Mouse (Mus musculus): Measurements from ENCODE around the gene Snapc2.
"Not testable (repeated sequence)": the region's sequence is repeated elsewhere in the genome, so short reads cannot be mapped to it uniquely, and the experiment has no call there.

The Snapc2 gene

DNA sequence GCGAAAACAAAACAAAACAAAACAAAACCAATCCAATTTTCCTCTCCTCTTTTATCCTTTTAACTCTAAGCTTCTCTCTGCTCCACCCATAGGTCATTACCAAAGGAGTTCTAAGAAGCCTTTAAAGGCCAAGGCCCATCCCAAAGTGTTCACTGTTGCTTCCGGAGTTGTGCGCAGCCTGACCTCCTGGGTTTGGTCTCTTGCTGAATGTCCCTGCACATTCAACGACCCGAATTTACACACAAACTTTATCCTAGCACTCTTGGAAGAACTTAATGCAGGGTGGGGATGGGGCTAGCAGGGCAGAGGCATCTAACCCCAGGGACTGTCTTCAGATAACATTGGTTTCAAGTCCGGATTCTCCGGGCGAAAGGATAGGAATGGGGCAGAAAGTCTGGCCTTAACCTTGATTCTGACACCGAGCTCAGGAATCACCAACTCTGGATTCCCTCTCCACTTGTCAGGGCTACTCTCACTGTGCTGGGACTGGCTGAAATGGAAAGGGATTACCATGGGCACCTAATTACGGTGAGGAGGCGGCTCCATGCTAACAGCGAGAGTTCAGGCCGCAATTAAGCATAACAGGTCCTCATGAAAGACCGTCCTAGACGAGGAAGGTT lies 15.0 kb upstream of the Snapc2 start:
- DNase-seq (ENCODE audit: low spot score in 2 of 2) = no peak

- peak; percentile 96 to 99 for DNase-seq (ENCODE audit: low spot score in 2 of 2)
Observed at GRCm38 (mm10) chr8:4238434-4239192, 14.3 kb upstream of the Snapc2 start, which contains the start of the genes Map2k7 and Gm49320. TSS of gene Map2k7 (plus strand) at chr8:4238740. TSS of gene Gm49320 (plus strand) at chr8:4238865.

- no peak for DNase-seq (ENCODE audit: low spot score in 2 of 2)
Observed at GRCm38 (mm10) chr8:4239193-4239890, 13.5 kb upstream of the Snapc2 start.

DNA sequence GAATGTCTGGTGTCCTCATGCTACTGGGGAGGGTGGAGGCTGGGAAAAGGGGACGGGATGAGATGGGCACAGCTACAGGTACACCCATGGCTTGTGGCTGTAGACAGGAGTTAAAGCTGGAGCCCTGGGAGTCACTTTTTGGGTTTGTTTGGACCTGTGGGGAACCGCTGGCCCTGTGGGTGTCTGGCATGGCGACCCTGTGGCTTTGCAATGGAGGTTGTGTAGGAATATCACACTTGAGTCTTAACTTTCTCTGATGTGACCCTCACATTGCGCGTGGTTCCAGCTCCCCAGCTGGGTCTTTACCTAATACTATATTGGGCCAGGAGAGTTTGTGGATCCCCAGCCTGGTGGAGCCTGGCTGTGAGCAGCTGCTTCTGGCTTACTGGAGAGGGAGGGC lies 7.8 kb upstream of the Snapc2 start:
- no peak for DNase-seq (ENCODE audit: low spot score in 2 of 2)

DNA sequence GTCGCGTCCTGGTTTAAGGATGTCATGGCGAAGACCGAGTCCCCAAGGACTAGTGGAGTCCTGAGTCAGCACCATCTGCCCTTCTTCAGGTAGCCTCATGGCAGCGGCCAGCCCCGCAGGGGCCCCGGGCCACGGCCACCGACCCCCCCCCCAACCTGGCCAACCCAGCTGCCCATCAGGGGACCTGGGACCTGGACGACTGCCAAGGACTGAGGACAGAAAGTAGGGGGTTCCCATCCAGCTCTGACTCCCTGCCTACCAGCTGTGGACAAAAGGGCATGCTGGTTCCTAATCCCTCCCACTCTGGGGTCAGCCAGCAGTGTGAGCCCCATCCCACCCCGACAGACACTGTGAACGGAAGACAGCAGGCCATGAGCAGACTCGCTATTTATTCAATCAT lies 7.1 kb upstream of the Snapc2 start:
- no peak for DNase-seq (ENCODE audit: low spot score in 2 of 2)

DNA sequence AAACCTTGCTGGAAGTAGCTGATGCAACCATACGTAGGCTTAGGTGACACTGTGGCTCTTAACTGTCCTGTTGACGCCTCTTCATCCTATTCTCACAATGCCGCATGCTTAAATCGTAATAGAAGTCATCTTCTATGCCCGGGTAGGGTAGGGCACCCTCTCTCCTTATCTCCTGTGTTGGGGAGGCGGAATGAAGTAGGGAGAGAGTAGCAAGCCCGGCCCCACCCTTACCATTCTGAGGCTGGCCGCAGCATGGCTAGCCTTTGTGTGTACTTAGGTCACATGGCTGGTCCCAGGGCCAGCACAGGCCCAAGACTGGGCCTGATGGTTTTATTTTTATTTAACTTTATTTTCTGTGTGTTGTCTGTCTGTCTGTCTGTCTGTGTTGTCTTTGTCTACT lies 5.6 kb upstream of the Snapc2 start:
- DNase-seq (ENCODE audit: low spot score in 2 of 2) = no peak

- DNase-seq (ENCODE audit: low spot score in 2 of 2) = no peak
Observed at GRCm38 (mm10) chr8:4247951-4248540, 4.8 kb upstream of the Snapc2 start, which contains the start of gene Tgfbr3l. TSS of gene Tgfbr3l (plus strand) at chr8:4248214.

DNA sequence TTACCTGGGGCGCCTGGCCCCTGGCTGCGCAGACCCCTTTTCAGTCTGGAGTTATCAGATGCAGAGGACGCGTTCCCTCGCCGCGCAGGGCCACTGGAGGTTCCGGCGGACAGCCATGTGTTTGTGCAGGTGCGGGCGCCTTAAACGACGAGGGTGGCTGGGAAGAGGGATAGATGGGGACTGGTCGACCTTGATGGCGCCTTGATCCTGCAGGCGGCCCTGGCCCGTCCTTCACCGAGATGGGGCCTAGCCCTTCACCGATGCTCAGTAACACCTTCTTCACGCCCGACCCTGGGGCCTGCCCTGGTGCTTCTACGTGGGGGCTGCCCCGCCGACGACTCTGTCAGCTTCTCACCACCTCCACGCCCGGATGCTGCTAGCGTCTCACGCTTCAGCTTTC lies 3.7 kb upstream of the Snapc2 start:
- no peak for DNase-seq (ENCODE audit: low spot score in 2 of 2)

- peak; percentile 81 to 92 for DNase-seq (ENCODE audit: low spot score in 2 of 2)
Observed at GRCm38 (mm10) chr8:4250306-4250970, 2.4 kb upstream of the Snapc2 start.

DNA sequence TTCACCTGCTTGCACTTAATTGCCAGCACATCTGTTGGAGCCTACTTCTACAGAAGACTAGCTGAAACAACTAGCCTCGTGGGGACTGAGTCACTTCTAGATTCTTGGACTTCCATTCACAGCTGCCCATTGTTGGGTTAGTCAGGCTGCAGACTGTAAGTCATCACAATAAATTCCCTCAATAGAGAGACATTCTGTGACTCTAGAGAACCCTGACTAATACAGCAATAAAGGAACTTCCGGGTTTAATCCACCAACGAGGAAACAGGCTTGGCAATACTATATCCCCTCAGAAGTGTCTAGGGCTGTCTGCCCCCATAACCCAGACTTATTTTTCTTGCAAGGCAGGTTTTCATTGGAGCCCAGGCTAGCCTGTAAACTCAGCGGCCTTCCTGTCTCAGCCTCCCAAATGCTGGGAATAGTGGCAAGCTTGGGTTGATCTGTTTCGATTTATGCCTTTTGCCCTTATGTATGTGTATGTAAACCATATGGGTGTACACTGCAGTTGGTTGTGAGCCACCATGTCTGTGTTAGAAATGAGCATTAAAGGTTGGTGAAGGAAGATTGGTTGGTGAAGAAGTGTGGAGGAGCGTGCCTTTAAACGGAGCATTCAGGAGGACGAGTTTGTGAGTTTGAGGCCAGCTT lies 642 bp upstream of the Snapc2 start:
- no peak for DNase-seq (ENCODE audit: low spot score in 2 of 2)

DNA sequence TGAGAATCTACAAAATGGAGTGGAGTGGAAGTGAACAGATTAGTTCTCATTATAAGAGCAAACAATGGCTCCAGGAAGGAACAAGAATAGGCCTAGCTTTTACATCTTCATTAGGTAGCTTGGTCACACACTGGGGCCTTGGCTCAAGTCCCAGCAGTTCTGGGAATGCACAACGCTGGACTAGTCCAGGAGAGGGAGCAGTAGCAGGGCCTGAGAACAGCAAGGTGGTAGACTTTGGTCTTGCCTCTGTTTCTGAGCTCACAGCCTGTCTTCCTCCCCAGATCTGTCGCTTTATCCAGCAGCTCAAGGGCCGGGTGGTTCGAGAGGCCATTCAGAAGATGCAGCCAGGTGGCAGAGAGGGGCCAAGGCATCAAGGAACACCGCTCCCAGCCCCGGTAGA lies 1.1 kb downstream of the Snapc2 start:
- DNase-seq (ENCODE audit: low spot score in 2 of 2) = no peak

- DNase-seq (ENCODE audit: low spot score in 2 of 2) = not testable (repeated sequence)
Observed at GRCm38 (mm10) chr8:4255471-4255870, 2.6 kb downstream of the Snapc2 start.

DNA sequence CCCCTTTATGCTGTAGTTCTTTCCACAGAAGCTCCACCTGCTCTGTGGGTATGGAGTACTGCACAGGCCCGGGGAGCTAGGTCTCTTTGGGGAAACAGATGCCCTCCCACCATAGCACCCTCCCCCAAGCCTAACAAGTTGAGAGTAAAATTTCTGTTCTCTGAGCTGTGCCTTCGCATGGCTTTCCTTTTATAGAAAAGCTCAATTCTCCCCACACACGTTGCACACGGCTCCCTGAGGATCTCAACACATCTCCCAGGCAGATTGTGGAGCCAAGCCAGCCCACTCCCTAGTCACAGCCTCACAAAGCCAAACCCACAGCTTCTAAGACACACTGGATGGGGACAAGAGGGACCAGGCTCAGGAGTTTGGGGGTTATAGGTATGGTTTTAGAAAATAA lies 4.0 kb downstream of the Snapc2 start:
- DNase-seq (ENCODE audit: low spot score in 2 of 2) = no peak

- no peak for DNase-seq (ENCODE audit: low spot score in 2 of 2)
Observed at GRCm38 (mm10) chr8:4257350-4257749, 4.5 kb downstream of the Snapc2 start.

DNA sequence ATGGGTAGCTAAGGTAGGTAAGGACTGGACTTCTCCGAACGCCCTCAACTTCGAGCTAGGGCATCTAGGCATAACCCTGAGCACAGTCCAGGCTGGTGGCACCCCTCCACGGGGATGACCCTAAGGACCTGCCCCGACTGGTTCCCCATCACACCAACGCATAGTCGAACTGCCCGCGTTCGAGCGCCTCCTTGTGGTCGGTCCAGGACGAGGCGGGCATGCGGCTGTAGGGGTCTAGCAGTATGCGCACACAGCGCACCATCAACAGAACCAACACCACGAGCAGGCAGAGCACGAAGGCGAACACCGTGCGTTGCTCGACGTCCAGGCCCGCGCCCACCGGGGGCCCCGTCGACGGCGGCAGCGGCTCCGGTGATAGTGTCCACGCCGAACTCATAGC lies 5.4 kb downstream of the Snapc2 start:
- DNase-seq (ENCODE audit: low spot score in 2 of 2) = peak; percentile 77 to 89

- DNase-seq (ENCODE audit: low spot score in 2 of 2) = peak; percentile 60 to 62
Observed at GRCm38 (mm10) chr8:4258678-4259077, 5.8 kb downstream of the Snapc2 start.

DNA sequence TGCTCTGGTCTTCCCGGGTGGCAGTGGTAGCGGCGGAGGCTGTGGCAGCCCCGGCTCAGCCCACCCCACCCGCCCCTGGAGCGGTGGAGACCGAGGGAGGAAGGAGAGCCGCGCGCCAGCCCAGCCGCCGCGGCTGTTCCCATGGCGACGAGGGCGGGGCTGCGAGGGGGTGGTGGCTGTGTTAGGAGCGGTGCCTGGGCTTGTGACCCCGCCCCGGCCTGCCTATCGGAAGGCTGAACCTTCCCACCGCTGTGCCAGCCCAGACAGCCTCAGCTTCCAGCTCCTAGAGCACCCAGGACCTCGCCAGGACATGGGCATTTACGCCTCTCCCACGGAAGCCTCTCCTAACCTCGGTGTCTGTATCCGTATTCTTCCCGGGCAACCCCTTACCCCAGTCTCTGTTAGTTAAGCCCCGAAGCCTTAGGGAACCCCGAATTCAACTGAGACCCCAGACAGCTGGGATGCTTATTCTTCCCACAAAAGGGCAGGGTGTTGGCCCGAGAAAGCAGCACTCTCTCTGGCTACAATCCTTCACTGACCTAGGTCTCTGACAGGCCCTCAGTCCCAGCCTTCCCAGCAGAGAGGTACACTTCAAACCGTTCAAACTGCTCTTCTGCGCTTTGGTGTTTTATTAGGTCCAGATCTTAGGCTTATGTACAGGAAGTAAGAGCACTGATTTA lies 6.4 kb downstream of the Snapc2 start, which contains the start of gene Ctxn1:
TSS of gene Ctxn1 (minus strand) at position 150 of the 680 bp plus-strand sequence.
- peak; percentile 94 to 99 for DNase-seq (ENCODE audit: low spot score in 2 of 2)

DNA sequence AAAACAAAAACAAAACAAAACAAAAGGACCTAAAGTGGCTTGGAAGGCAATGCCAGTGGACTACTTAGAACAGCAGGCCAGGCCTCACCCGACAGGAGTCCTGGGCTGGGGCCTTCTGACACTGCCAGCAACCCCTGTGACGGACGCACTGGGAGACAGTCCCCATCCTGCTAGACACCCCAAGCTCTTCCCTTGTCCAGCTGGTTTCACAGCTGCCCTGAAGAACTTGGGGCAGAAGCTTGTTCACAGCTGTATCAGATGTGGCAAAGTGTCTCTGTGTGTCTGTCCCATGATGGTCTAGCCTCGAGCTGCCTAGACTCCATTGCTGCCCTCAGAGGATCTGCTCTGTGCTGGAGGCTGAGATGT lies 6.9 kb downstream of the Snapc2 start:
- peak in 1 of 2 experiments; percentile 14 for DNase-seq (ENCODE audit: low spot score in 2 of 2)

DNA sequence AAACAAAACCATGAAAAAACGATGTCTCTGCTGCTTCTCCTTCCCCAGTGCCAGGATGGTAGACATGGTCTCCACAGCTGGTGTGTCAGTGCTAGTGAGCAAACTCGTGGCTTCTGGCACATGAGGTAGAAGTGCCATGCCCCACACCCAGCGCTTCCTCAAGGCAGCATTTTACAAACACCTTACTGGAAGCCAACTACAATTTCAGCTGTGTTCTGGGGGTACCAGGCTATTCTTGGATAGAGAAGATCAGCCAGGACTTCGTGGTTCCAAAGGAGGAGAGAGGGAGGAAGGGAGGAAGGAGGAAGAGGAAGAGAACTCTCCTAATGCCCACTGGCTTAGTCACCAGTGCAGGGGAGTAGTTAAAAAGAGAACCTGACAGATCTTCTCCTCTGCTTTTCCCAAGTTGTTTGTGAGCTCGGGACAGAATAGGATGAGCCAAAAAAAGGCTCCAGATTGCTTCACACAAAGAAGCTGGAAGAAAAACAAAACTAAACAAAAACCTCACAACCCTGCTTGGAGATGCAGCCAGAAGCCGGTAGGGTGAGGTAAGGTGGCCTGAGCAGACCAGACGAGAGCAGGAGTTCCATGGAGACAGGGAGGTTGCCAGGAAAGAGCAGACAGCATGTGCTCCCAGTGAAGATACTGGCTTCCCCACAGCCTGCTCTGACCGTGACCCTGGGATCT lies 10.4 kb downstream of the Snapc2 start:
- DNase-seq (ENCODE audit: low spot score in 2 of 2) = no peak
